Comparison of ENCODE assay signal across 8 mouse cellular contexts in genomic region chr3:142560296-142560948, GRCm38 (mm10). TPM values are rescaled to one million over a fixed set of nuclear protein-coding genes. Genes with fewer than 3 reads are reported as not detected.
A peak's percentile ranks its signal among the peaks of the same experiment; 100 is the strongest.
DNase-seq lines count a peak whose midpoint lies in the region; ATAC-seq lines count a peak whose summit lies in the region.

No protein-coding gene starts in this region.

- ATAC-seq in hindbrain, embryonic 15.5 days (ENCODE audit: low FRiP score, low read depth): peak; percentile 69

- H3K9ac ChIP-seq in hindbrain, embryonic 15.5 days: no peak overlapping the region

- no peaks in the 10 kb centered on the region for H3K9me3 ChIP-seq in hindbrain, embryonic 15.5 days

- no peaks in the 10 kb centered on the region for H3K4me1 ChIP-seq in hindbrain, embryonic 15.5 days (replicated peaks)

- DNase-seq in WW6 (ENCODE audit: low read depth, low spot score): peak; percentile 77
- peak; percentile 78 to 79 for DNase-seq in cerebellum, postnatal 36 days
- peak; percentile 70 to 76 for DNase-seq in frontal cortex, postnatal 36 days (ENCODE audit: low spot score in 2 of 2)
- peak; percentile 62 to 73 for DNase-seq in layer of hippocampus, postnatal 36 days
- DNase-seq in lung, postnatal 36 days: peak; percentile 95
- DNase-seq in retina, postnatal 1 day: peak; percentile 90
- peak; percentile 93 for DNase-seq in thymus, postnatal 4 days

- H3K4me3 ChIP-seq in hindbrain, embryonic 15.5 days: 0 out of 2 replicates have a peak overlapping the region, but pooled peaks have one; percentile 19

- H3K27ac ChIP-seq in hindbrain, embryonic 15.5 days (replicated peaks): no peak overlapping the region

- no peaks in the 10 kb centered on the region for H3K27me3 ChIP-seq in hindbrain, embryonic 15.5 days

- WGBS in hindbrain, embryonic 15.5 days: 23% methylated on average over 12 of the region's 12 CpGs

- H3K36me3 ChIP-seq in hindbrain, embryonic 15.5 days: no peaks in the 10 kb centered on the region

- peak overlapping the region; percentile 25 for H3K4me2 ChIP-seq in hindbrain, embryonic 15.5 days

RNA-seq across cellular contexts. Expression of gene Gbp3, which starts 0.6 kb away (rescaled TPM):
- 1.4 and 1.9 TPM in 2 replicates for polyA plus RNA-seq in hindbrain, embryonic 15.5 days (2015; fragmentation: Nextera tagmentation; extraction: Ambion mirVana)
- 1 to 10 TPM; 4.2 to 6.2 TPM for total RNA-seq in layer of hippocampus, postnatal 36 days (2021)

RNA-seq across cellular contexts. Expression of gene Gbp7, which starts 30.3 kb away (rescaled TPM):
- polyA plus RNA-seq in hindbrain, embryonic 15.5 days (2015; fragmentation: Nextera tagmentation; extraction: Ambion mirVana): 2.2 and 2.7 TPM in 2 replicates
- 1 to 10 TPM; 2.3 to 2.4 TPM for total RNA-seq in layer of hippocampus, postnatal 36 days (2021)

RNA-seq across cellular contexts. Expression of gene Gbp2b, which starts 34.2 kb away (rescaled TPM):
- polyA plus RNA-seq in hindbrain, embryonic 15.5 days (2015; fragmentation: Nextera tagmentation; extraction: Ambion mirVana): not detected in 2 replicates
- not detected for total RNA-seq in layer of hippocampus, postnatal 36 days (2021)

RNA-seq across cellular contexts. Expression of gene Gbp2, which starts 60.0 kb away (rescaled TPM):
- 0.64 and 1.8 TPM in 2 replicates for polyA plus RNA-seq in hindbrain, embryonic 15.5 days (2015; fragmentation: Nextera tagmentation; extraction: Ambion mirVana)
- 1 to 10 TPM; 1.6 to 3.3 TPM for total RNA-seq in layer of hippocampus, postnatal 36 days (2021)
